Mouse (Mus musculus): ENCODE results near the gene Zfp385a. TPM values are rescaled to one million over a fixed set of nuclear protein-coding genes. Genes with fewer than 3 reads are reported as not detected.
A peak's percentile ranks its signal among the peaks of the same experiment; 100 is the strongest.

Gene Zfp385a
- total and polyA plus RNA-seq, 3 experiments: 1.2 to 59.9 (median 2.7) TPM

DNA sequence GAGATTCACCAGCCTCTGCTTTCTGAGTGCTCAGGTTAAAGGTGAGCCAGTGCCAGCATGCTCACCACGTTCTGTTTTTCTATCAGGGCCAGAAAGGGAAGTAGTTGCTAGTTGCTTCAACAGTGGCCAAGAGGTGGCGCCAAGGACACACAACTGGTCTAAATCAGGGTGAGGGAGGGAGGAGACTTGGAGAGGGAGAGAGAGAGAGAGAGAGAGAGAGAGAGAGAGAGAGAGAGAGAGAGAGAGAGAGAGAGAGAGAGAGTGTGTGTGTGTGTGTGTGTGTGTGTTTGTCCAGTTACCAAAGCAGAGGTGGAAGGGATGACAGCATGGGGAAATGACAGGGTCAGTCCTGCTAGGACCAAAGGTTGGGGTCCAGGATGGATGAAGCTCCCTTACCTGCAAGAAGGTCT is 7.4 kb upstream of the Zfp385a start:
- H3K27ac ChIP-seq (ENCODE audit: insufficient read depth, low read depth): no peak overlapping the region
- H3K9me3 ChIP-seq (replicated peaks; ENCODE audit: low read length): no peaks in the 10 kb centered on the region
- no peaks in the 10 kb centered on the region for H3K27me3 ChIP-seq (replicated peaks)
- dilution Hi-C loops (cut with MboI; ENCODE audit: extremely low pct_ligation_motif_present, extremely low pct_unique_long_range_greater_than_20kb, low sequenced_read_pairs): no loop called here
- H3K9ac ChIP-seq (ENCODE audit: insufficient read depth, low read depth): no peak overlapping the region
- in situ Hi-C loops (cut with MboI; ENCODE audit: low pct_ligation_motif_present, low pct_unique_long_range_greater_than_20kb, low sequenced_read_pairs): no loop called here
- no peaks in the 10 kb centered on the region for H3K79me2 ChIP-seq (replicated peaks; ENCODE audit: control insufficient read depth, extremely low read depth, insufficient read depth, poor library complexity, severe bottlenecking)
- peak; percentile 95 for DNase-seq (ENCODE audit: extremely low read depth)
- peaks cover 0 to 22% of the 10 kb centered on the region in 2 experiments; a peak in 2 of 4 replicates for H3K4me1 ChIP-seq (ENCODE audit: control insufficient read depth in 1 of 2, insufficient read depth in 2 of 2)
- H3K36me3 ChIP-seq (replicated peaks in 1 of 2; ENCODE audit: control insufficient read depth in 1 of 2, insufficient read depth in 1 of 2, low read length in 1 of 2): peaks cover 0 to 22% of the 10 kb centered on the region in 2 experiments
- no peak overlapping the region for H3K4me3 ChIP-seq (replicated peaks in 1 of 3; ENCODE audit: low read depth in 2 of 3, low read length in 2 of 3, poor library complexity in 1 of 3)
- no peak overlapping the region for H3K4me2 ChIP-seq (ENCODE audit: insufficient read depth, low read depth, poor library complexity, severe bottlenecking)
- TF ChIP-seq MAX (IDR thresholded peaks at IDR 0.05; ENCODE audit: low read length): peak; percentile 53; the same call in 1 of the 2 replicates
- TF ChIP-seq CTCF (conservative IDR thresholded peaks at IDR 0.05 in 1 of 2, IDR thresholded peaks at IDR 0.05 in 1 of 2; ENCODE audit: low read depth in 2 of 2, low read length in 2 of 2): peak in 1 of 2 experiments; percentile 94; a peak in 3 of 4 replicates
- no peak for TF ChIP-seq E2F4 (IDR thresholded peaks at IDR 0.05; ENCODE audit: insufficient replicate concordance, low read depth, low read length)
- TF ChIP-seq SIN3A (IDR thresholded peaks at IDR 0.05; ENCODE audit: low read length): peak; percentile 59; the same call in 1 of the 2 replicates
- TF ChIP-seq ETS1 (conservative IDR thresholded peaks at IDR 0.05; ENCODE audit: low read depth, low read length): no peak
- TF ChIP-seq RCOR1 (conservative IDR thresholded peaks at IDR 0.05; ENCODE audit: low read depth, low read length): 0 out of 2 replicates have a peak, but pooled peaks have one; percentile 19
- peak; percentile 90 for TF ChIP-seq JUND (conservative IDR thresholded peaks at IDR 0.05; ENCODE audit: low read depth, low read length)
- peak; percentile 54; the same call in 1 of the 2 replicates for TF ChIP-seq IRF4 (IDR thresholded peaks at IDR 0.05; ENCODE audit: low read depth, low read length)
- TF ChIP-seq MAFK (IDR thresholded peaks at IDR 0.05; ENCODE audit: insufficient replicate concordance, low read length): no peak
- TF ChIP-seq CHD1 (IDR thresholded peaks at IDR 0.05; ENCODE audit: low read depth, low read length): no peak
- TF ChIP-seq BHLHE40 (IDR thresholded peaks at IDR 0.05; ENCODE audit: low read depth, low read length): peak; percentile 30; the same call in 1 of the 2 replicates
- TF ChIP-seq MEF2A (IDR thresholded peaks at IDR 0.05; ENCODE audit: borderline replicate concordance, low read depth, low read length): peak; percentile 54
- TF ChIP-seq NRF1 (IDR thresholded peaks at IDR 0.05; ENCODE audit: low read depth, low read length): 0 out of 2 replicates have a peak, but pooled peaks have one; percentile 23
- TF ChIP-seq UBTF (IDR thresholded peaks at IDR 0.05; ENCODE audit: low read depth, low read length): no peak
- TF ChIP-seq USF1 (IDR thresholded peaks at IDR 0.05; ENCODE audit: low read depth, low read length): no peak
- TF ChIP-seq POLR2AphosphoS2 (IDR thresholded peaks at IDR 0.05; ENCODE audit: low read depth, low read length): no peak
- no peak for TF ChIP-seq KAT2A (IDR thresholded peaks at IDR 0.05; ENCODE audit: insufficient replicate concordance, low read length)
- 0 out of 2 replicates have a peak, but pooled peaks have one; percentile 35 for TF ChIP-seq EP300 (IDR thresholded peaks at IDR 0.05; ENCODE audit: low read length)
- TF ChIP-seq MYC (IDR thresholded peaks at IDR 0.05; ENCODE audit: low read depth, low read length): peak; percentile 78; the same call in 1 of the 2 replicates
- peak; percentile 43 for TF ChIP-seq ZC3H11A (IDR thresholded peaks at IDR 0.05; ENCODE audit: low read depth, low read length)
- peak; percentile 57; the same call in 1 of the 2 replicates for TF ChIP-seq NELFE (IDR thresholded peaks at IDR 0.05; ENCODE audit: low read depth, low read length)
- no peak for TF ChIP-seq POLR2A (IDR thresholded peaks at IDR 0.05; ENCODE audit: low read depth, low read length)
- no peak for TF ChIP-seq JUN (IDR thresholded peaks at IDR 0.05; ENCODE audit: insufficient read depth, low read depth, low read length)
- TF ChIP-seq ZMIZ1 (IDR thresholded peaks at IDR 0.05; ENCODE audit: low read depth, low read length): no peak
- TF ChIP-seq GABPA (IDR thresholded peaks at IDR 0.05; ENCODE audit: insufficient replicate concordance, low read depth, low read length): no peak
- TF ChIP-seq ELF1 (IDR thresholded peaks at IDR 0.05; ENCODE audit: low read depth, low read length): peak; percentile 63
- TF ChIP-seq ZKSCAN1 (IDR thresholded peaks at IDR 0.05; ENCODE audit: borderline replicate concordance, low read depth, low read length): no peak
- peak; percentile 65; the same call in 1 of the 2 replicates for TF ChIP-seq MXI1 (IDR thresholded peaks at IDR 0.05; ENCODE audit: low read depth, low read length)
- no peak for TF ChIP-seq CHD2 (IDR thresholded peaks at IDR 0.05; ENCODE audit: low read length)
- peak; percentile 28; the same call in 1 of the 2 replicates for TF ChIP-seq HCFC1 (IDR thresholded peaks at IDR 0.05; ENCODE audit: low read depth, low read length)
- TF ChIP-seq MAZ (IDR thresholded peaks at IDR 0.05; ENCODE audit: low read depth, low read length): peak; percentile 99
- 0 out of 2 replicates have a peak, but pooled peaks have one; percentile 41 for TF ChIP-seq TCF12 (IDR thresholded peaks at IDR 0.05; ENCODE audit: low read depth, low read length)
- TF ChIP-seq TBP (conservative IDR thresholded peaks at IDR 0.05; ENCODE audit: low read depth, low read length): no peak
- TF ChIP-seq ZNF384 (IDR thresholded peaks at IDR 0.05; ENCODE audit: low read depth, low read length): peak; percentile 80
- peak; percentile 94 for TF ChIP-seq SMC3 (IDR thresholded peaks at IDR 0.05; ENCODE audit: low read depth, low read length)
- TF ChIP-seq USF2 (conservative IDR thresholded peaks at IDR 0.05; ENCODE audit: low read depth, low read length): no peak
- no peak for TF ChIP-seq PAX5 (IDR thresholded peaks at IDR 0.05; ENCODE audit: low read length)
- TF ChIP-seq RAD21 (IDR thresholded peaks at IDR 0.05; ENCODE audit: low read depth, low read length): peak; percentile 88

All from CH12.LX (cell line).